Mouse (Mus musculus): Measurements from ENCODE around the gene Map1a. TPM values are rescaled to one million over a fixed set of nuclear protein-coding genes. Genes with fewer than 3 reads are reported as not detected.

The Map1a gene
- polyA plus RNA-seq, 1 experiment from 2014 or later, result 5.2 TPM

- Histone ChIP-seq H3K4me1 (no peaks in the 10 kb centered on the region), H3K27me3 (ENCODE audit: insufficient read depth, poor library complexity, severe bottlenecking) (no peaks in the 10 kb centered on the region), H3K27ac (no peak overlapping the region), H3K4me3 (no peak overlapping the region), H3K9me3 (no peaks in the 10 kb centered on the region), H3K36me3 (peaks cover 22% of the 10 kb centered on the region; the same call in 1 of the 2 replicates)
- no peak for DNase-seq (ENCODE audit: low spot score)
Observed at GRCm38 (mm10) chr2:121339057-121339456, 49.7 kb downstream of the Map1a start.

- DNase-seq (ENCODE audit: low spot score), result no peak
- no peaks in the 10 kb centered on the region for H3K9me3 ChIP-seq
- peaks cover 15% of the 10 kb centered on the region; the same call in 1 of the 2 replicates for H3K36me3 ChIP-seq
- no peak overlapping the region for H3K4me3 ChIP-seq
- peaks cover 21% of the 10 kb centered on the region for H3K27me3 ChIP-seq (ENCODE audit: insufficient read depth, poor library complexity, severe bottlenecking)
- no peak overlapping the region for H3K27ac ChIP-seq
- peaks cover 18% of the 10 kb centered on the region for H3K4me1 ChIP-seq
- 42% methylated on average over 8 of the region's 8 CpGs for WGBS
Observed at GRCm38 (mm10) chr2:121353156-121353555, 63.8 kb downstream of the Map1a start.

- Histone ChIP-seq H3K27me3 (ENCODE audit: insufficient read depth, poor library complexity, severe bottlenecking) (peaks cover 34% of the 10 kb centered on the region), H3K27ac (peak overlapping the region; percentile 91), H3K36me3 (peaks cover 6% of the 10 kb centered on the region; the same call in 1 of the 2 replicates), H3K4me3 (peak overlapping the region; percentile 90), H3K9me3 (no peaks in the 10 kb centered on the region), H3K4me1 (peaks cover 25% of the 10 kb centered on the region)
- 2% methylated on average over 6 of the region's 6 CpGs for WGBS
- DNase-seq (ENCODE audit: low spot score), result no peak
Observed at GRCm38 (mm10) chr2:121354378-121354777, 65.0 kb downstream of the Map1a start.

GRCm38 (mm10) chr2:121354820-121355592 is 65.6 kb downstream of the Map1a start, which contains the start of gene Ppip5k1:
Gene Ppip5k1, minus strand, starts transcription at chr2:121355396.
- 0 out of 2 replicates have a peak, but pooled peaks cover under 1% of the 10 kb centered on the region for H3K36me3 ChIP-seq
- H3K27ac ChIP-seq, result peak within 1 kb of the TSS; percentile 91
- under 1% methylated on average over 56 of the region's 58 CpGs for WGBS
- peak within 1 kb of the TSS; percentile 90 for H3K4me3 ChIP-seq
- no peaks in the 10 kb centered on the region for H3K9me3 ChIP-seq
- DNase-seq (ENCODE audit: low spot score), result peak; percentile 98
- peaks cover 25% of the 10 kb centered on the region for H3K4me1 ChIP-seq
- H3K27me3 ChIP-seq (ENCODE audit: insufficient read depth, poor library complexity, severe bottlenecking), result peaks cover 40% of the 10 kb centered on the region

GRCm38 (mm10) chr2:121357494-121357893 is 68.1 kb downstream of the Map1a start, which contains the start of gene Ckmt1:
Gene Ckmt1, plus strand, starts transcription at chr2:121357714.
- peak within 1 kb of the TSS; percentile 29 for H3K4me3 ChIP-seq
- 57% methylated on average over 5 of the region's 5 CpGs for WGBS
- no peaks in the 10 kb centered on the region for H3K36me3 ChIP-seq
- no peaks in the 10 kb centered on the region for H3K9me3 ChIP-seq
- H3K27me3 ChIP-seq (ENCODE audit: insufficient read depth, poor library complexity, severe bottlenecking), result peaks cover 43% of the 10 kb centered on the region
- no peak within 1 kb of the TSS for H3K27ac ChIP-seq
- H3K4me1 ChIP-seq, result peaks cover 25% of the 10 kb centered on the region
- no peak for DNase-seq (ENCODE audit: low spot score)

- Histone ChIP-seq H3K4me3 (peak overlapping the region; percentile 29; the same call in 1 of the 2 replicates), H3K27me3 (ENCODE audit: insufficient read depth, poor library complexity, severe bottlenecking) (peaks cover 43% of the 10 kb centered on the region), H3K27ac (no peak overlapping the region), H3K36me3 (no peaks in the 10 kb centered on the region), H3K9me3 (no peaks in the 10 kb centered on the region), H3K4me1 (peaks cover 25% of the 10 kb centered on the region)
- DNase-seq (ENCODE audit: low spot score), result no peak
- WGBS, result under 1% methylated on average over 4 of the region's 4 CpGs
Observed at GRCm38 (mm10) chr2:121357961-121358360, 68.6 kb downstream of the Map1a start.

GRCm38 (mm10) chr2:121358381-121358780 is 69.0 kb downstream of the Map1a start:
- peaks cover 22% of the 10 kb centered on the region for H3K4me1 ChIP-seq
- H3K27ac ChIP-seq, result no peak overlapping the region
- no peaks in the 10 kb centered on the region for H3K36me3 ChIP-seq
- peaks cover 43% of the 10 kb centered on the region for H3K27me3 ChIP-seq (ENCODE audit: insufficient read depth, poor library complexity, severe bottlenecking)
- H3K4me3 ChIP-seq, result peak overlapping the region; percentile 29
- no peaks in the 10 kb centered on the region for H3K9me3 ChIP-seq
- WGBS, result 1% methylated on average over 16 of the region's 16 CpGs
- DNase-seq (ENCODE audit: low spot score), result no peak

GRCm38 (mm10) chr2:121359461-121359860 is 70.1 kb downstream of the Map1a start:
- H3K27ac ChIP-seq, result no peak overlapping the region
- H3K9me3 ChIP-seq, result no peaks in the 10 kb centered on the region
- no peak overlapping the region for H3K4me3 ChIP-seq
- peaks cover 13% of the 10 kb centered on the region for H3K4me1 ChIP-seq
- H3K36me3 ChIP-seq, result no peaks in the 10 kb centered on the region
- no peak for DNase-seq (ENCODE audit: low spot score)
- WGBS, result 55% methylated on average over 4 of the region's 4 CpGs
- H3K27me3 ChIP-seq (ENCODE audit: insufficient read depth, poor library complexity, severe bottlenecking), result peaks cover 43% of the 10 kb centered on the region

Other genes with a start within 250 kb of the Map1a start
- gene Tgm5, start 203.8 kb upstream of the Map1a start, polyA plus RNA-seq (2016; fragmentation: Nextera tagmentation; extraction: Ambion mirVana), result not detected in 2 replicates
- gene Tgm7, start 179.8 kb upstream of the Map1a start, polyA plus RNA-seq (2016; fragmentation: Nextera tagmentation; extraction: Ambion mirVana), result not detected in 2 replicates
- 14.4 and 14.5 TPM in 2 replicates for gene Adal, start 149.2 kb upstream of the Map1a start, polyA plus RNA-seq (2016; fragmentation: Nextera tagmentation; extraction: Ambion mirVana)
- gene Lcmt2, start 148.9 kb upstream of the Map1a start, polyA plus RNA-seq (2016; fragmentation: Nextera tagmentation; extraction: Ambion mirVana), result 16.6 and 19.4 TPM in 2 replicates
- gene Tubgcp4, start 118.9 kb upstream of the Map1a start, polyA plus RNA-seq (2016; fragmentation: Nextera tagmentation; extraction: Ambion mirVana), result 50.0 and 57.3 TPM in 2 replicates
- gene Zscan29, start 118.5 kb upstream of the Map1a start, polyA plus RNA-seq (2016; fragmentation: Nextera tagmentation; extraction: Ambion mirVana), result 7.0 and 7.4 TPM in 2 replicates
- gene Trp53bp1, start 18.2 kb upstream of the Map1a start, polyA plus RNA-seq (2016; fragmentation: Nextera tagmentation; extraction: Ambion mirVana), result 75.0 and 81.9 TPM in 2 replicates
- gene Ppip5k1, start 65.8 kb downstream of the Map1a start, polyA plus RNA-seq (2016; fragmentation: Nextera tagmentation; extraction: Ambion mirVana), result 11.7 and 12.2 TPM in 2 replicates
- 0.16 and 0.63 TPM in 2 replicates for gene Ckmt1, start 68.1 kb downstream of the Map1a start, polyA plus RNA-seq (2016; fragmentation: Nextera tagmentation; extraction: Ambion mirVana)
- gene Strc, start 97.6 kb downstream of the Map1a start, polyA plus RNA-seq (2016; fragmentation: Nextera tagmentation; extraction: Ambion mirVana), result not detected in 2 replicates
- gene Pdia3, start 124.2 kb downstream of the Map1a start, polyA plus RNA-seq (2016; fragmentation: Nextera tagmentation; extraction: Ambion mirVana), result 736 and 829 TPM in 2 replicates
- gene Catsper2, start 124.2 kb downstream of the Map1a start, polyA plus RNA-seq (2016; fragmentation: Nextera tagmentation; extraction: Ambion mirVana), result 2.8 and 3.1 TPM in 2 replicates
- 2.0 and 3.5 TPM in 2 replicates for gene Ell3, start 154.7 kb downstream of the Map1a start, polyA plus RNA-seq (2016; fragmentation: Nextera tagmentation; extraction: Ambion mirVana)
- gene Serf2, start 159.6 kb downstream of the Map1a start, polyA plus RNA-seq (2016; fragmentation: Nextera tagmentation; extraction: Ambion mirVana), result 503 and 534 TPM in 2 replicates
- gene Hypk, start 163.7 kb downstream of the Map1a start, polyA plus RNA-seq (2016; fragmentation: Nextera tagmentation; extraction: Ambion mirVana), result 139 and 162 TPM in 2 replicates
- 0.09 and 0.20 TPM in 2 replicates for gene Serinc4, start 167.2 kb downstream of the Map1a start, polyA plus RNA-seq (2016; fragmentation: Nextera tagmentation; extraction: Ambion mirVana)
- gene Mfap1b, start 184.5 kb downstream of the Map1a start, polyA plus RNA-seq (2016; fragmentation: Nextera tagmentation; extraction: Ambion mirVana), result 45.4 and 49.3 TPM in 2 replicates
- 17.7 and 23.8 TPM in 2 replicates for gene Mfap1a, start 217.1 kb downstream of the Map1a start, polyA plus RNA-seq (2016; fragmentation: Nextera tagmentation; extraction: Ambion mirVana)
- gene Wdr76, start 217.1 kb downstream of the Map1a start, polyA plus RNA-seq (2016; fragmentation: Nextera tagmentation; extraction: Ambion mirVana), result 6.8 and 9.1 TPM in 2 replicates

Measured in heart, embryonic 10.5 days (tissue).